Mouse (Mus musculus) myocyte (in vitro differentiated cells): ENCODE measurements at regions not wholly inside any gene's neighbourhood (a gene's known extent, or its start where the extent isn't known, plus 50 kb on each side); places are given as distances from the start of the nearest gene placed in this dataset.

Experiments used
- H3K27me3 ChIP-seq: one replicate; pipeline ENCODE4 v1.6.1; 2011; ENCODE audit not compliant: control insufficient read depth, insufficient read depth, insufficient read length
- H3K36me3 ChIP-seq: one replicate; pipeline ENCODE4 v1.6.1; 2011; ENCODE audit not compliant: control insufficient read depth, insufficient read depth
- H3K4me2 ChIP-seq: one replicate; pipeline ENCODE4 v1.6.1; 2011; ENCODE audit warnings: low read depth, control low read depth
- H3K4me3 ChIP-seq: one replicate; pipeline ENCODE4 v1.5.1; 2011; ENCODE audit warnings: mild to moderate bottlenecking, control low read depth, moderate library complexity
- H3K79me2 ChIP-seq: one replicate; pipeline ENCODE4 v1.6.1; 2011; ENCODE audit not compliant: control insufficient read depth, insufficient read depth
- H3ac ChIP-seq: one replicate; pipeline ENCODE4 v1.6.1; 2011; ENCODE audit not compliant: control insufficient read depth, insufficient read length
- CEBPB ChIP-seq: IDR thresholded peaks from 2 replicates; pipeline ENCODE4 v1.6.1; 2011; ENCODE audit warnings: mild to moderate bottlenecking, moderate library complexity; ENCODE audit not compliant: poor library complexity, insufficient read depth, severe bottlenecking
- E2F4 ChIP-seq: IDR thresholded peaks from one replicate; pipeline ENCODE4 v1.6.1; 2011; ENCODE audit warnings: mild to moderate bottlenecking, control low read depth, moderate library complexity; ENCODE audit not compliant: insufficient read depth
- MAX ChIP-seq: IDR thresholded peaks from one replicate; pipeline ENCODE4 v1.6.1; 2011; ENCODE audit warnings: low read depth, mild to moderate bottlenecking, control low read depth
- MYOD1 ChIP-seq, 3 experiments: IDR thresholded peaks; one replicate each; pipeline ENCODE4 v1.6.1; 2011; ENCODE audit warnings: control low read depth in 2 of 3, low read depth in 2 of 3, mild to moderate bottlenecking in 2 of 3, moderate library complexity in 1 of 3; ENCODE audit not compliant: insufficient read length in 2 of 3, control insufficient read depth in 1 of 3
- MYOG ChIP-seq, 3 experiments: IDR thresholded peaks; one replicate each; pipeline ENCODE4 v1.6.1; 2011; ENCODE audit warnings: control low read depth in 2 of 3, low read depth in 2 of 3, mild to moderate bottlenecking in 2 of 3; ENCODE audit not compliant: insufficient read length in 2 of 3, control insufficient read depth in 1 of 3, insufficient read depth in 1 of 3
- POLR2A ChIP-seq: IDR thresholded peaks from one replicate; pipeline ENCODE4 v1.6.1; 2011; ENCODE audit warnings: low read depth, mild to moderate bottlenecking, control low read depth, moderate library complexity; ENCODE audit not compliant: insufficient read length
- POLR2AphosphoS2 ChIP-seq: IDR thresholded peaks from one replicate; pipeline ENCODE4 v1.6.1; 2011; ENCODE audit warnings: low read depth, control low read depth; ENCODE audit not compliant: insufficient read length
- REST ChIP-seq: IDR thresholded peaks from one replicate; pipeline ENCODE4 v1.6.1; 2011; ENCODE audit warnings: mild to moderate bottlenecking, control low read depth, moderate library complexity; ENCODE audit not compliant: insufficient read depth, insufficient read length
- SRF ChIP-seq: IDR thresholded peaks from one replicate; pipeline ENCODE4 v1.6.1; 2011; ENCODE audit warnings: low read depth; ENCODE audit not compliant: control insufficient read depth, insufficient read length
- TCF12 ChIP-seq: IDR thresholded peaks from one replicate; pipeline ENCODE4 v1.6.1; 2011; ENCODE audit warnings: mild to moderate bottlenecking, control low read depth; ENCODE audit not compliant: poor library complexity, insufficient read depth, severe bottlenecking
- TCF3 ChIP-seq: IDR thresholded peaks from one replicate; pipeline ENCODE4 v1.6.1; 2011; ENCODE audit warnings: low read depth, control low read depth; ENCODE audit not compliant: insufficient read length
- USF1 ChIP-seq: IDR thresholded peaks from one replicate; pipeline ENCODE4 v1.6.1; 2011; ENCODE audit warnings: low read depth, mild to moderate bottlenecking, control low read depth, moderate library complexity

DNA sequence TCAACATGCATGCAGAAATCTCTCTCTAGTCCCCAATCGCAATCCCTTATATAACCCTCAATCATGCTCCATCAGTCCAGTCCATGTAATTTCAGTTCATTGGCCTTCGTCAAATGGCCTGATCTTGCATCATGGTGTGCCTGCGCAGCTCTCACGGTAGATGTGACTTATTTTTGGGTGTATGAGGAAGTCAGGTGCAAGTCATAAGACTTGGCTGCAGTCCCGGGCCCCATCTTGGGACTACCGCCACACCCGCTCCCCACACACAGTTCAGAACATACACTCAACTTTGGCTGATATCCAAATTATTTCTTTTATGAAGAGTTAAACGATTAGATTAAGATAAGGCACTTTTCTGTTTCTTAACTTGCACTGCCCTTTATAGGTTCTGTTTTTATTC lies 504.7 kb upstream of the Itga1 start:
- no peak for TF ChIP-seq POLR2AphosphoS2
- no peak for TF ChIP-seq MYOD1 (IDR thresholded peaks at IDR 0.05; ENCODE audit: control insufficient read depth in 1 of 3, insufficient read length in 2 of 3, low read depth in 2 of 3)
- no peak for TF ChIP-seq MYOG (IDR thresholded peaks at IDR 0.05; ENCODE audit: control insufficient read depth in 1 of 3, insufficient read depth in 1 of 3, insufficient read length in 2 of 3, low read depth in 2 of 3)
- no peak for TF ChIP-seq TCF12
- no peak for TF ChIP-seq POLR2A
- TF ChIP-seq REST: no peak
- TF ChIP-seq SRF: no peak
- no peak for TF ChIP-seq TCF3
- no peak for TF ChIP-seq USF1
- no peak for TF ChIP-seq MAX
- no peak for TF ChIP-seq CEBPB
- TF ChIP-seq E2F4: no peak
- Histone ChIP-seq H3K4me2 (no peak overlapping the region), H3K79me2 (no peaks in the 10 kb centered on the region), H3K27me3 (no peaks in the 10 kb centered on the region), H3K36me3 (no peaks in the 10 kb centered on the region), H3ac (no peak overlapping the region), H3K4me3 (no peak overlapping the region)

GRCm38 (mm10) chr13:115595126-115595671 lies 493.4 kb upstream of the Itga1 start:
- TF ChIP-seq MYOD1 (IDR thresholded peaks at IDR 0.05; ENCODE audit: control insufficient read depth in 1 of 3, insufficient read length in 2 of 3, low read depth in 2 of 3): no peak
- TF ChIP-seq MAX: no peak
- no peak for TF ChIP-seq SRF
- no peak for TF ChIP-seq REST
- no peak for TF ChIP-seq TCF12
- no peak for TF ChIP-seq E2F4
- TF ChIP-seq USF1: no peak
- TF ChIP-seq CEBPB: no peak
- TF ChIP-seq POLR2AphosphoS2: no peak
- no peak for TF ChIP-seq POLR2A
- no peak for TF ChIP-seq MYOG (IDR thresholded peaks at IDR 0.05; ENCODE audit: control insufficient read depth in 1 of 3, insufficient read depth in 1 of 3, insufficient read length in 2 of 3, low read depth in 2 of 3)
- no peak overlapping the region for H3K4me3 ChIP-seq
- no peak overlapping the region for H3ac ChIP-seq
- H3K36me3 ChIP-seq: no peaks in the 10 kb centered on the region
- H3K79me2 ChIP-seq: no peaks in the 10 kb centered on the region
- no peak overlapping the region for H3K4me2 ChIP-seq
- no peaks in the 10 kb centered on the region for H3K27me3 ChIP-seq

DNA sequence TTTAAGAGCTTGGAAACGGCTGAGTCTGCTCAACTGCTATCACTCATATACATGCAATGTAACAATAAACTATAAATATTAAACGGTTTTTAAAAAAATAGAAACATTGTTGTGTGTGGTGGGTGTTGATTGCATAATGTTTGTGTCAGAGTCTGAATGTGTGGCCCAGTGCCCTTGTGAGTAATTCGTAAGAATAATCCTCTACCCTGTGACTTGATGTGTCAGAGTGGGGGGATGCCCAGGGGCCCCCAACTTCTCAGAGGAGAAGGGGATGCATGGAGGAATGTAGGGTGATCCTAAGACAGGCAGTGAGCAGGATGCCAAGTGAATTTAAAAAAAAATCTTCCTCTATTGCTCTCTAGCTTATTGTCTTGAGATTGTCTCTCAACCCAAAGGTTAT lies 474.2 kb upstream of the Itga1 start:
- Histone ChIP-seq H3K79me2 (no peaks in the 10 kb centered on the region), H3K27me3 (no peaks in the 10 kb centered on the region), H3K36me3 (no peaks in the 10 kb centered on the region), H3K4me2 (no peak overlapping the region), H3K4me3 (no peak overlapping the region), H3ac (no peak overlapping the region)
- no peak for TF ChIP-seq POLR2AphosphoS2
- TF ChIP-seq TCF12: no peak
- TF ChIP-seq MYOG (IDR thresholded peaks at IDR 0.05; ENCODE audit: control insufficient read depth in 1 of 3, insufficient read depth in 1 of 3, insufficient read length in 2 of 3, low read depth in 2 of 3): no peak
- TF ChIP-seq E2F4: no peak
- TF ChIP-seq REST: no peak
- TF ChIP-seq USF1: no peak
- no peak for TF ChIP-seq SRF

DNA sequence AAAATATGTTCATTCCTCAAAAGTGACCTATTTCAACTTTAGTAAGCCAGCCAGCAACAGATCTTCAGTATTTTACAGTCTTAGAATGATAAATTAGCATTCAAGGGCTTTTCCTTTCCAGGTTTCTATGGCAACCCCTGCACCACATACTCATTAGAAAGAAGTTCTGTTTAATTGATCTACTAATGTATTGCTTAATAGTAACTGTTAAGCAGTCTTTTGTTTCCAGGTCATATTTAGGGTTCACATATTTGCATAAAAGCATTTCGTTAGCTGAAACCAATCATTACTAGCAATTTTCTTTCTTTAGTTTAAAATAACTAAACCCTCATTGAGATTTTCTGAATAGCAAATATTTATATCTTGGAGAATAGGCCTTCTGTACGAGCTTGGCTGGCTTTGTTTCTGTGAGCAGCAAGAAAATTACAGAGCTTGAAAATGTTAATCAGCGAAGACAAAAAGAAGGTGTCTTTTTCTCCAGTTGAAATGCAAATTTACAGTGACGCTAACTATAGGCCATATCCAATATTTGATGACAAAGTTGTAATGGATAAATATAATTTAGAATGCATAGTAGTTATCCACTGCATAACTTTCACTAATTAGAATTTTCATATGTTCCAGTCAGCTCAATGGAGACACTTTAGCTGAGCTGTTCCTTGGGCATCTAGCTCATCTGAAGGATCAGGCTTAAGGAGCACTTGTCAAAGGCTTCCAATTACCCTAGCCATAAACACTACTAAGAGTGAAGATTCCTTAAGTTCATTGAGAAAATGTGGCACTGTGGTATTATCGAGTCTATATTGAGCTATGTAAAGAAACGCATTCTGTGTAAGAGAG lies 473.5 kb upstream of the Itga1 start:
- no peak for TF ChIP-seq E2F4
- TF ChIP-seq MYOG (IDR thresholded peaks at IDR 0.05; ENCODE audit: control insufficient read depth in 1 of 3, insufficient read depth in 1 of 3, insufficient read length in 2 of 3, low read depth in 2 of 3): no peak
- TF ChIP-seq TCF3: no peak
- no peak for TF ChIP-seq MAX
- no peak for TF ChIP-seq SRF
- TF ChIP-seq CEBPB: no peak
- Histone ChIP-seq H3ac (no peak overlapping the region), H3K4me2 (no peak overlapping the region), H3K36me3 (no peaks in the 10 kb centered on the region), H3K79me2 (no peaks in the 10 kb centered on the region), H3K4me3 (no peak overlapping the region), H3K27me3 (no peaks in the 10 kb centered on the region)
